ENCODE assay signal across 8 mouse cellular contexts in the genomic region with DNA sequence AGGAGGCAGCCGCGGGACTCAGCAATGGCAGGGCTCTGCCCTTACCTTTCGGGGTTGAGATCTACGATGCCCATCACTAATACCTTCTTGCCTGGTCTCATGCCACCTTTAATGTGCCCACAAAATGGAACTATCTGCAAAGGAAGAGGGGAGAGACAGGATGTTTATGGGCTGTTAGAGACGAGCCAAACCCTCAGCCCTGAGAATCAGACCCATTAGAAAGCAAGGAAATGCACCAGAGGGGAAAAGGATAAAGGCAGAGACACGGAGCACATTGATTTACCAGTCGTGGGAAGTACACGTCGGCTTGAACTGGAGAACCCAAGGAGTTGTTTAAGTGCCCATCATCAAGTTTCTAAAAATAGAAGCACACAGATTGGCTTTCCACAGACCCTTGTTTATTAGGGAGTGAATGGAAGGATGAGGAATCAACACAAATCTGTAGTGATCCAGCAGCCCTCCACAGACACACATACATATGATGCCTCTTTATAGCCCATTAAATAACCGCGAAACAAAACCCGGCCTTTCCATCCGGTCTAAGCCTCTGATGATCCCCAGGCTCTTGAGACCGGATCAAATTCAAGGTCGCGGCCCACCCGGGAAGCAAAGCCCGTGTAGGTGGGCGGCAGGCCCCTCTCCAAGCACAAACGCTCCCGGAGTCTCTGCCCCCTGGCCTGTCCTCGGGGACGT. TPM values are rescaled to one million over a fixed set of nuclear protein-coding genes. Genes with fewer than 3 reads are reported as not detected.
A peak's percentile ranks its signal among the peaks of the same experiment; 100 is the strongest.
DNase-seq lines count a peak whose midpoint lies in the region; ATAC-seq lines count a peak whose summit lies in the region.

No protein-coding gene starts in this region.

- peaks cover 30% of the 10 kb centered on the region for H3K36me3 ChIP-seq in heart, embryonic 12.5 days
- peaks cover 24% of the 10 kb centered on the region for H3K36me3 ChIP-seq in forebrain, embryonic 15.5 days
- peaks cover 27% of the 10 kb centered on the region for H3K36me3 ChIP-seq in kidney, embryonic 15.5 days
- peaks cover 52% of the 10 kb centered on the region for H3K36me3 ChIP-seq in megakaryocyte, embryonic 14.5 days (replicated peaks; ENCODE audit: low read length)

- H3K4me1 ChIP-seq in heart, embryonic 12.5 days (replicated peaks) = peaks cover 15% of the 10 kb centered on the region
- H3K4me1 ChIP-seq in forebrain, embryonic 15.5 days = peaks cover 29% of the 10 kb centered on the region
- peaks cover 39% of the 10 kb centered on the region for H3K4me1 ChIP-seq in kidney, embryonic 15.5 days
- peaks cover 81% of the 10 kb centered on the region for H3K4me1 ChIP-seq in megakaryocyte, embryonic 14.5 days

- peak overlapping the region; percentile 86 for H3K4me3 ChIP-seq in heart, embryonic 12.5 days
- H3K4me3 ChIP-seq in forebrain, embryonic 15.5 days = peak overlapping the region; percentile 85
- H3K4me3 ChIP-seq in kidney, embryonic 15.5 days (replicated peaks) = peak overlapping the region; percentile 64
- H3K4me3 ChIP-seq in megakaryocyte, embryonic 14.5 days (replicated peaks) = peak overlapping the region; percentile 97

- peak overlapping the region; percentile 92 for H3K9ac ChIP-seq in heart, embryonic 12.5 days
- peak overlapping the region; percentile 98 for H3K9ac ChIP-seq in forebrain, embryonic 15.5 days (replicated peaks)
- H3K9ac ChIP-seq in kidney, embryonic 15.5 days = peak overlapping the region; percentile 66

- H3K4me2 ChIP-seq in heart, embryonic 12.5 days = peak overlapping the region; percentile 86
- H3K4me2 ChIP-seq in forebrain, embryonic 15.5 days (replicated peaks) = peak overlapping the region; percentile 91
- peak overlapping the region; percentile 87 for H3K4me2 ChIP-seq in kidney, embryonic 15.5 days

- 13% methylated on average over 23 of the region's 23 CpGs for WGBS in heart, embryonic 12.5 days
- 13% methylated on average over 23 of the region's 23 CpGs for WGBS in forebrain, embryonic 15.5 days
- 10% methylated on average over 23 of the region's 23 CpGs for WGBS in kidney, embryonic 15.5 days

- H3K9me3 ChIP-seq in heart, embryonic 12.5 days (replicated peaks) = no peaks in the 10 kb centered on the region
- no peaks in the 10 kb centered on the region for H3K9me3 ChIP-seq in forebrain, embryonic 15.5 days
- H3K9me3 ChIP-seq in kidney, embryonic 15.5 days (replicated peaks) = no peaks in the 10 kb centered on the region
- H3K9me3 ChIP-seq in megakaryocyte, embryonic 14.5 days = no peaks in the 10 kb centered on the region

- H3K27ac ChIP-seq in heart, embryonic 12.5 days (ENCODE audit: poor library complexity, severe bottlenecking) = peak overlapping the region; percentile 79
- peak overlapping the region; percentile 94 for H3K27ac ChIP-seq in forebrain, embryonic 15.5 days (replicated peaks)
- peak overlapping the region; percentile 87 for H3K27ac ChIP-seq in kidney, embryonic 15.5 days

- no peak for DNase-seq in heart, postnatal 25 days (ENCODE audit: low spot score)
- DNase-seq in WW6 (ENCODE audit: low read depth, low spot score) = peak; percentile 28
- DNase-seq in urinary bladder, postnatal 25 days (ENCODE audit: low spot score) = no peak

- intact Hi-C loops in heart, postnatal 25 days (cut with DNase I) = loop anchor here (2.0 kb wide), 1 partner anchor 29 kb away; no protein-coding TSS in a partner anchor

- no peak for ATAC-seq in heart, embryonic 12.5 days (ENCODE audit: insufficient number of reproducible peaks, low FRiP score)
- ATAC-seq in forebrain, embryonic 15.5 days (replicated peaks) = peak; percentile 46
- ATAC-seq in kidney, embryonic 15.5 days (replicated peaks; ENCODE audit: low FRiP score) = peak; percentile 38
- no peak for ATAC-seq in megakaryocyte progenitor cell, adult 5-6 weeks (replicated peaks; ENCODE audit: poor library complexity)

- no peaks in the 10 kb centered on the region for H3K27me3 ChIP-seq in heart, embryonic 12.5 days (replicated peaks)
- no peaks in the 10 kb centered on the region for H3K27me3 ChIP-seq in forebrain, embryonic 15.5 days
- peaks cover 4% of the 10 kb centered on the region; the same call in 1 of the 2 replicates for H3K27me3 ChIP-seq in kidney, embryonic 15.5 days
- peaks cover 2% of the 10 kb centered on the region for H3K27me3 ChIP-seq in megakaryocyte, embryonic 14.5 days (replicated peaks)

RNA-seq across cellular contexts. Expression of gene Lgalsl, which starts 0.7 kb away (rescaled TPM):
- polyA plus RNA-seq in heart, embryonic 12.5 days (2016; fragmentation: Nextera tagmentation; extraction: Ambion mirVana) = 55.1 and 55.3 TPM in 2 replicates
- 10 to 100 TPM; 32.3 to 40.3 TPM for total RNA-seq in heart, postnatal 25 days (2021)
- polyA plus RNA-seq in forebrain, embryonic 15.5 days (2015; fragmentation: Nextera tagmentation; extraction: Ambion mirVana) = 79.7 and 83.8 TPM in 2 replicates
- polyA plus RNA-seq in kidney, embryonic 15.5 days (2015; fragmentation: Nextera tagmentation; extraction: Ambion mirVana) = 35.5 and 36.2 TPM in 2 replicates
- polyA plus RNA-seq in megakaryocyte, embryonic 14.5 days (2012; ENCODE audit: insufficient read depth, low replicate concordance) = 3.2 and 15.8 TPM in 2 replicates
- total RNA-seq in megakaryocyte progenitor cell, adult 5-6 weeks (2015) = 7.2 and 10.4 TPM in 2 replicates
- total RNA-seq in megakaryocyte progenitor cell, adult 5-6 weeks (2017) = 3.0 and 4.2 TPM in 2 replicates

Comparison
In these comparisons a context has a peak if more than half of its experiments do, and no peak if none do; other contexts are left out.
1. ATAC-seq: peak in forebrain, embryonic 15.5 days (single experiment) and kidney, embryonic 15.5 days (single experiment); none in heart, embryonic 12.5 days (single experiment) and megakaryocyte progenitor cell, adult 5-6 weeks (single experiment).
2. Peak in every context shown above with its lines, with median percentiles within 50 percentile points of each other: H3K27ac ChIP-seq, H3K4me2 ChIP-seq, H3K4me3 ChIP-seq and H3K9ac ChIP-seq.